Mouse (Mus musculus) limb, embryonic 11.5 days (tissue): ENCODE results near the gene Ckmt2. TPM values are rescaled to one million over a fixed set of nuclear protein-coding genes. Genes with fewer than 3 reads are reported as not detected.

Experiments used
- ATAC-seq: fragments of 200-750 bp; cut with Nextera tagmentation; 2 replicates; pipeline ENCODE4 v1.8.0; 2017; ENCODE audit warnings: low read depth; ENCODE audit not compliant: insufficient number of reproducible peaks, low FRiP score, low TSS enrichment
- DNase-seq: peaks from one replicate; pipeline ENCODE4 v3.0.0-alpha.2; 2015; ENCODE audit warnings: low spot score
- H3K27ac ChIP-seq: fragments of 300-500 bp; sonication (generic); replicated peaks from 2 replicates; pipeline ENCODE4 v1.5.1; 2014; ENCODE audit warnings: low read depth, mild to moderate bottlenecking, low read length
- H3K27me3 ChIP-seq: fragments of 300-500 bp; sonication (generic); 2 replicates; pipeline ENCODE4 v1.6.1; 2014; ENCODE audit warnings: mild to moderate bottlenecking, low read length, mixed read lengths; ENCODE audit not compliant: control insufficient read depth, insufficient read depth
- H3K36me3 ChIP-seq: fragments of 300-500 bp; sonication (generic); 2 replicates; pipeline ENCODE4 v1.6.1; 2014; ENCODE audit warnings: mild to moderate bottlenecking, low read length, moderate library complexity, mixed read lengths; ENCODE audit not compliant: control insufficient read depth, insufficient read depth
- H3K4me1 ChIP-seq: fragments of 300-500 bp; sonication (generic); 2 replicates; pipeline ENCODE4 v1.6.1; 2014; ENCODE audit warnings: low read length, mixed read lengths; ENCODE audit not compliant: control insufficient read depth, insufficient read depth
- H3K4me2 ChIP-seq: fragments of 300-500 bp; sonication (generic); 2 replicates; pipeline ENCODE4 v1.6.1; 2014; ENCODE audit warnings: low read depth, mild to moderate bottlenecking, moderate library complexity; ENCODE audit not compliant: severe bottlenecking
- H3K4me3 ChIP-seq: fragments of 300-500 bp; sonication (generic); 2 replicates; pipeline ENCODE4 v1.5.1; 2014; ENCODE audit warnings: low read depth, low read length
- H3K9ac ChIP-seq: fragments of 300-500 bp; sonication (generic); 2 replicates; pipeline ENCODE4 v1.6.1; 2014; ENCODE audit warnings: mild to moderate bottlenecking, low read length
- H3K9me3 ChIP-seq: fragments of 300-500 bp; sonication (generic); 2 replicates; pipeline ENCODE4 v1.6.1; 2016; ENCODE audit warnings: low read length; ENCODE audit not compliant: control insufficient read depth
- WGBS: fragments of 180-500 bp; shearing (Covaris S2); extraction: QIAGEN DNeasy Blood & Tissue Kit; methylation state at CpG from one replicate; pipeline ENCODE4 v1.1.7; 2014; 5-methylcytosine and 5-hydroxymethylcytosine counted together
- polyA plus RNA-seq: library from polyadenylated mRNA; unstranded; fragments of >200 nt; fragmentation: Nextera tagmentation; extraction: Ambion mirVana; gene quantifications from 2 replicates; pipeline ENCODE4 v1.2.1, GENCODE M21; 2014

The Ckmt2 gene
- polyA plus RNA-seq, 1 experiment from 2014 or later: not detected

DNA sequence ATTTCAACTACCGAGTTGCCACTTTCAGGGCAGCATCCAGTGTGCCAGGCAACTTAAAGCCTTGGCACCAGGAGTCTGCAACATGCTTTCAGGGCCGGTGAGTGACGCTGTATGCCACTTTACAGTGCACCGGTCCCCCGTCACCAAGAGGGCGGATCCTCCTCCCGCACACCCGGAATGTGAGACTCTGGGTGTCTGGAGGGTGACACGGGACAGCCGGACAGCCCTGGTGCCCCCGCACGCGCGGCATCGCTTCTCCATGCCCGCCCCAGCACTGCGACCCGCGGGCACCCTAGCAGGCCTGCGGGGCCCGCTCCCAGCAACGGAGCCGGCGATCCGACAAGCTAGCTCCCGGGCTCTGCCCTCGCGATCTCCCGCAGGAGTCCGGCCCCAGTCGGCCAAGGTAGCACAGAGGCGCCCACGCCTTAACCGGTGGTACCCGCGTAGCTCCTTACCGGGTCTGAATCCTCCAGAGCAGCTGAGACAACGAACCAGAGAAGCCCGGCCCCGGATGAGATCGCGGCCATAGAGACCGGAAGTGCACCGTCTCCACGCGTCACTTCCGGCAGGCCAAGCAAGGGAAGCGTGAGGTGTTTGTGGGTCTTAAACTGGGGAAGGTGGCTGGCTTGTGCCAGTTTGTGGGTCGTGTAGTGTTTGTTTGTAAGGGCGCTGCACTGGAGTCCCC, 69.4 kb downstream of the Ckmt2 start, which contains the start of gene Zcchc9:
Zcchc9 (minus strand) TSS at position 551 of the 685 bp plus-strand sequence.
- Histone ChIP-seq H3K27ac (peak within 1 kb of the TSS; percentile 74), H3K4me2 (peak within 1 kb of the TSS; percentile 49), H3K9me3 (no peaks in the 10 kb centered on the region), H3K9ac (peak within 1 kb of the TSS; percentile 97), H3K27me3 (no peaks in the 10 kb centered on the region), H3K4me1 (peaks cover 3% of the 10 kb centered on the region; the same call in 1 of the 2 replicates), H3K4me3 (peak within 1 kb of the TSS; percentile 92), H3K36me3 (peaks cover 7% of the 10 kb centered on the region)
- DNase-seq: peak; percentile 93
- ATAC-seq: peak; percentile 96
- under 1% methylated on average over 50 of the region's 50 CpGs for WGBS

Other genes starting within 250 kb of the Ckmt2 start
- gene Acot12, start 135.4 kb downstream of the Ckmt2 start, polyA plus RNA-seq: not detected in 2 replicates
- gene Zcchc9, start 69.2 kb downstream of the Ckmt2 start, polyA plus RNA-seq: 29.7 and 36.0 TPM in 2 replicates